Mouse (Mus musculus) liver, embryonic 13.5 days (tissue): ENCODE measurements around the gene Triap1. TPM values are rescaled to one million over a fixed set of nuclear protein-coding genes. Genes with fewer than 3 reads are reported as not detected.

Experiments
- ATAC-seq: fragments of 200-750 bp; cut with Nextera tagmentation; 2 replicates; pipeline ENCODE4 v1.8.0; 2017; ENCODE audit warnings: low read depth, mild to moderate bottlenecking, moderate number of reproducible peaks, moderate library complexity
- DNase-seq: peaks from one replicate; pipeline ENCODE4 v3.0.0; 2022
- H3K27ac ChIP-seq: fragments of 300-500 bp; sonication (generic); 2 replicates; pipeline ENCODE4 v1.5.1; 2015; ENCODE audit warnings: moderate library complexity, mild to moderate bottlenecking, inconsistent platforms
- H3K27me3 ChIP-seq: fragments of 300-500 bp; sonication (generic); 2 replicates; pipeline ENCODE4 v1.6.1; 2015; ENCODE audit warnings: mild to moderate bottlenecking, inconsistent platforms
- H3K36me3 ChIP-seq: fragments of 300-500 bp; sonication (generic); 2 replicates; pipeline ENCODE4 v1.6.1; 2015; ENCODE audit warnings: mild to moderate bottlenecking, inconsistent platforms
- H3K4me1 ChIP-seq: fragments of 300-500 bp; sonication (generic); replicated peaks from 2 replicates; pipeline ENCODE4 v1.6.1; 2015; ENCODE audit warnings: inconsistent platforms
- H3K4me2 ChIP-seq: fragments of 300-500 bp; sonication (generic); 2 replicates; pipeline ENCODE4 v1.6.1; 2015; ENCODE audit warnings: inconsistent platforms, mild to moderate bottlenecking, moderate library complexity
- H3K4me3 ChIP-seq: fragments of 300-500 bp; sonication (generic); replicated peaks from 2 replicates; pipeline ENCODE4 v1.5.1; 2015; ENCODE audit warnings: mild to moderate bottlenecking, inconsistent platforms
- H3K9ac ChIP-seq: fragments of 300-500 bp; sonication (generic); 2 replicates; pipeline ENCODE4 v1.6.1; 2015; ENCODE audit warnings: mild to moderate bottlenecking, inconsistent platforms
- H3K9me3 ChIP-seq: fragments of 300-500 bp; sonication (generic); replicated peaks from 2 replicates; pipeline ENCODE4 v1.6.1; 2016; ENCODE audit warnings: inconsistent platforms
- WGBS: fragments of 180-500 bp; shearing (Covaris S2); methylation state at CpG from one replicate; pipeline ENCODE4 v1.1.7; 2015; ENCODE audit not compliant: insufficient replicate concordance; 5-methylcytosine and 5-hydroxymethylcytosine counted together
- polyA plus RNA-seq: library from polyadenylated mRNA; unstranded; fragments of >200 nt; fragmentation: Nextera tagmentation; extraction: Ambion mirVana; gene quantifications from 2 replicates; pipeline ENCODE4 v1.2.1, GENCODE M21; 2015

Triap1 gene
- polyA plus RNA-seq, 1 experiment from 2014 or later, result 40.4 TPM

DNA sequence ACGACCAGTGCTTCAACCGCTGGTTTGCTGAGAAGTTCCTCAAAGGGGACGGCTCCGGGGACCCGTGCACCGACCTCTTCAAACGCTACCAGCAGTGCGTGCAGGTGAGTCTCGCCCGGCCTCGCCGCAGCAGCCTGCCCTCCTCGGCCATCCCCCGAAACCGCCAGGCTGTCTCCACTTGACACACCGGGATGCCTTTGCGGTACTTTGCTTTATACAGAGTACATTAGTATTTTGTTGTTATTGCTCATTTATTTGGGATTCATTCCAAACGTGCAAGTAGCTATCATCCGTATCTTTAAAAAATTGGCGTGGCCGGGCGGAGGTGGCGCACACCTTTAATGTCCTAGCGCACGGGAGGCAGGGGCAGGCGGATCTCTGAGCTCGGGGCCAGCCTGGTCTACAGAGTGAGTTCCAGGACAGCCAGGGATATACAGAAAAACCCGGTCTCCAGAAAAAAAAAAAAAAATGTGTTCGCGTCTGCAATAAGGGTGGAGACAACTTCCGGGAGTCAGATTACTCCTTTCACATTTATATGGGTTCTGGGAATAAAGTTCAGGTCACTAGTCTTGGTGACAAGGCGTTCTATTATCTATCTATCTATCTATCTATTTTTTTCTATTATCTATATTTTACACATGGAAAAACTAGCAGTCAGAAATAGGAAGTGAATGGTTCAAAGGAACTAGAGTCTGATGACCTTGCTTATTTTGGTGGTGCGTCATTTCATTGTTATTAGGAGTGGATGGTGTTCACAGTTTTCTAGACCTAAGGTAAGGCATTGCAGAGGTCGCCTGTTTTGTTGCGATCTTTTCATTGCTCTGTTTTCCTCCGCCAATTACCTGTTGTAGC, 515 bp downstream of the Triap1 start:
- Histone ChIP-seq H3K9ac (peak overlapping the region; percentile 94), H3K27me3 (no peaks in the 10 kb centered on the region), H3K4me3 (peak overlapping the region; percentile 88), H3K4me1 (peaks cover 58% of the 10 kb centered on the region), H3K4me2 (peak overlapping the region; percentile 85), H3K36me3 (peaks cover 62% of the 10 kb centered on the region), H3K9me3 (no peaks in the 10 kb centered on the region), H3K27ac (peak overlapping the region; percentile 90)
- WGBS, result 6% methylated on average over 36 of the region's 36 CpGs
- ATAC-seq (peak; percentile 60), DNase-seq (no peak)

DNA sequence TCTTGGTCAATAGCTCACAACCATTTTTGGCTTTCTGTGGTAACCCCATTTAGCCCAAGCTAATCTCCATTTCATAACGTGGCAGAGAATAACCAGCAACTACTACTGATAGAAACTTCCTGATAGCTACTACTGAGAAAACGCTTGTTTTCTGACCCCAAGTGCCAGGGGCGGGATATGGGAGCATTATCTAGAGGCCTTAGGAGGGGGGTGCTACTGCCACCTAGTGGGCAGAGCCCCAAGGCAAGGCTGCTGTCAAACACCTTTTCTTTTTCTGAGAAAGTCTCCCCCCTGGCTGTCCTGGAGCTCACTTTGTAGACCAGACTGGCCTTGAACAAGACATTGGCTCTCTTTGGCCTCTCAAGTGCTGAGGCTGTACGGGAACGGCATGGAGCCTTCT, 6.5 kb downstream of the Triap1 start:
- peak overlapping the region; percentile 82 for H3K27ac ChIP-seq
- H3K4me3 ChIP-seq, result peak overlapping the region; percentile 96
- H3K27me3 ChIP-seq, result no peaks in the 10 kb centered on the region
- H3K9me3 ChIP-seq, result no peaks in the 10 kb centered on the region
- WGBS, result 0% methylated on average over 5 of the region's 5 CpGs
- H3K9ac ChIP-seq, result peak overlapping the region; percentile 92
- H3K4me1 ChIP-seq, result peaks cover 34% of the 10 kb centered on the region
- DNase-seq (peak; percentile 84), ATAC-seq (peak; percentile 70)
- H3K4me2 ChIP-seq, result peak overlapping the region; percentile 90
- peaks cover 43% of the 10 kb centered on the region for H3K36me3 ChIP-seq

DNA sequence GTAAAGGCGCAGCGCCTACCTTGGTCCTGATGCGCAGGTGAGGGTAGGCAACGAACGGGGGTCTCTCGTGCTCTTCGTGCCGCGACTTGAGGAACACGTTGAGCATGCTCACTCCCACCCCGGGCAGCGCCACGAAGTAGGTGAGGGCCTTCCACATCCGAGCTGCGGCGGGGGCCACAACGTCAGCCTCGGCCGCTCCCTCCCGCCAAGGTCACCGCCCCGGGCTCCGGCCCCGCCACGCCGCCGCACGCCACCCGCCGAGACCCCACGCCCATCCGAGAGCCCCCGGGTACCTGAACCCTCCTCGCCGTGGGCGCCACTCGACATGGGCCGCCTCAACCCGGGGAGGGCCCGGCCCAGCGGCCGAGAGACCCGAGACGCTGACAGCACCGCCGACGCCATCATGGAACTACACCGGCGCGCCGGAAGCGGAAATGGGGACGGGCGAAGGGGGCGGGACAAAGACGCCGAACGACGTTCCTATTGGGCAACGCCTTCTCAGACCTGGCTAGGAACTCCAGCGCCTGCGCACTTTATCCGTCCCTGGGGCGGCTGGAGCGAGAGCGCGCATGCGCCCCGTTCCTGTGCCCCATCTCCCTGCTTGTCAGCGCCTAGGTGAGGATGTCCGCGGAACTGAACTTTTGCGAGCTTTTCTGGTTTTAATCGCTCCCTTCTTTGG, 7.7 kb downstream of the Triap1 start, which contains the start of gene Cox6a1:
TSS of gene Cox6a1 (minus strand) at position 436 of the 679 bp plus-strand sequence.
- Histone ChIP-seq H3K4me3 (peak within 1 kb of the TSS; percentile 96), H3K9me3 (no peaks in the 10 kb centered on the region), H3K4me1 (peaks cover 27% of the 10 kb centered on the region), H3K27ac (peak within 1 kb of the TSS; percentile 83), H3K27me3 (no peaks in the 10 kb centered on the region), H3K9ac (peak within 1 kb of the TSS; percentile 92), H3K4me2 (peak within 1 kb of the TSS; percentile 90), H3K36me3 (peaks cover 32% of the 10 kb centered on the region)
- under 1% methylated on average over 69 of the region's 74 CpGs for WGBS
- ATAC-seq, result peak; percentile 90
- peak; percentile 98 for DNase-seq

DNA sequence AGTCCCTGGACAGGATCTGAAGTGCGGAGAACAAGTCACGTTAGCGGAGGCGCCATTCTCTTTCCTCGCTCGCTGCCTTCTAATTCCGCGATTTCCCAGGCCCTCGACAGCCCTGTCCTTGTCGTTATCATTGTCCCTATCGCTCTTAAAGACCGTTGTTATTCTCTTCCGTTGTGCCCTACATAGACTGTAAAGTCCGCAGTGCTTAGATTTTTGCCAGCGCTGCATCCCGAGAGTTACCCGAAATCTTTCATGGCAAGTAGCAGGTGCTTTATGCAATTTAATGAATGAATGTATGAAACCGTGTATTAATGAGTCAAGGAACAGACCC, 8.2 kb downstream of the Triap1 start:
- H3K27me3 ChIP-seq, result no peaks in the 10 kb centered on the region
- H3K4me1 ChIP-seq, result peaks cover 25% of the 10 kb centered on the region
- DNase-seq (no peak), ATAC-seq (peak; percentile 52)
- no peaks in the 10 kb centered on the region for H3K9me3 ChIP-seq
- peak overlapping the region; percentile 96 for H3K4me3 ChIP-seq
- peak overlapping the region; percentile 79 for H3K9ac ChIP-seq
- peak overlapping the region; percentile 83 for H3K27ac ChIP-seq
- H3K36me3 ChIP-seq, result peaks cover 27% of the 10 kb centered on the region
- H3K4me2 ChIP-seq, result peak overlapping the region; percentile 87
- under 1% methylated on average over 18 of the region's 18 CpGs for WGBS

DNA sequence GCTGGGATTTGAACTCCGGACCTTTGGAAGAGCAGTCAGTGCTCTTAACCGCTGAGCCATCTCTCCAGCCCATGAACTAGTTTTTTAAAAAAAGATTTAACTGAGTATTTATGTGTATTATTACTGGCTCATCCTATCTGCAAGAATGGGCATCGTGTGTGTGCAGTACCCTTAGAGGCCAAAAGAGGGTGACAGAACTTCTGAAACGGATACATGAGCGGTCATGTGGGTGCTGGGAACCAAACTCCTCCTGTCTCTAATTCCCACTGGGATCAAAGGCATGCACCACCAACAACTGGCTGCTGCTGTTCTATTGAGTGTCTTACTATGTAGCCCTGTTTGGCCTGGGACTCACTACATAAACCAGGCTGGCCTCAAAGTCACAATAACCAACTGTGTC, 10.3 kb downstream of the Triap1 start:
- H3K4me2 ChIP-seq, result no peak overlapping the region
- peaks cover 13% of the 10 kb centered on the region; the same call in 1 of the 2 replicates for H3K27me3 ChIP-seq
- H3K4me1 ChIP-seq, result peaks cover 22% of the 10 kb centered on the region
- no peak overlapping the region for H3K9ac ChIP-seq
- no peaks in the 10 kb centered on the region for H3K9me3 ChIP-seq
- no peak for DNase-seq
- H3K27ac ChIP-seq, result no peak overlapping the region
- no peak for ATAC-seq
- H3K4me3 ChIP-seq, result no peak overlapping the region
- H3K36me3 ChIP-seq, result peaks cover 6% of the 10 kb centered on the region
- WGBS, result 61% methylated on average over 5 of the region's 5 CpGs

DNA sequence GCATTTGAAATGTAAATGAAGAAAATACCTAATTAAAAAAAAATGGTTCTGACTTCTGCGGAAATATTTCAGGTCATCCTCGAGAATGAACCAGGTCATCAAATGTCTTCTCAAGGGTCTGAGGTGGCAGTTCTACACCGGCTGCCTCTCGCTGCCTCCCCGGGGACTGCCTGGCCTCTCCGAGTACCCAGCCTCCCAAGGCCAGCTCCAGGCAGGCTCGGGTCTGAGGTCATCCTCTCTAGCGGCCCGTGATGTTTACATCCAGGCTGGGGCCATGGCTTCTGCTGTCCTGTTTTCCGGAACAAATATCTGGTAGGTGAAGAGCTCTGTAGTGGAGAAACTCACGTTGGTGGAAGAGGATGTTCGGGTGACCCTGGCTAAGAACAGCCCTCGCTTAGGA, 14.0 kb downstream of the Triap1 start:
- no peak overlapping the region for H3K4me2 ChIP-seq
- H3K9me3 ChIP-seq, result no peaks in the 10 kb centered on the region
- H3K4me3 ChIP-seq, result no peak overlapping the region
- no peaks in the 10 kb centered on the region for H3K36me3 ChIP-seq
- ATAC-seq (peak; percentile 47; the same call in 1 of the 2 replicates), DNase-seq (no peak)
- H3K27me3 ChIP-seq, result peaks cover 16% of the 10 kb centered on the region; the same call in 1 of the 2 replicates
- H3K4me1 ChIP-seq, result no peaks in the 10 kb centered on the region; the same call in 1 of the 2 replicates
- no peak overlapping the region for H3K27ac ChIP-seq
- WGBS, result 43% methylated on average over 13 of the region's 13 CpGs
- no peak overlapping the region for H3K9ac ChIP-seq

DNA sequence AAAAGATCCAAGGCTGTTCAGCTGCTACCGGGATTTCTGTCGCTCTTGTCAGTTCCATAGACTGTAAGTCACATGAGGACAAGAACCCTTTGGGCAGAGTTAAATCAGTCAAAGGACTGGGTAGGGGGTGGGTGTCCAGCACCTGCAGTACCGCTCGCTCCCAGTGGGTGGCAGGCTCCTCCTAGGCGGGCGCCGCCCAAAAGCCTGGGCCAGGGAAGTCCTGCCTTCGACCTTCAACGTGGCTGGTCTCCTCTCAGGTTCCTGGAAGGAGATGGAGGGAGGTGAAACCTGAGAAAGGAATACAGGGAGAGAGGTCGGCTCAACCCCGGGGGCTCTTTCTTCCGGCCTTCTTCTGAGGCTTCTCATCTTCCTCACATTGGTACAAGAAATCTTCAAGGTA, 17.8 kb downstream of the Triap1 start:
- Histone ChIP-seq H3K4me1 (no peaks in the 10 kb centered on the region; the same call in 1 of the 2 replicates), H3K36me3 (no peaks in the 10 kb centered on the region), H3K4me3 (no peak overlapping the region), H3K9me3 (no peaks in the 10 kb centered on the region), H3K27ac (no peak overlapping the region), H3K27me3 (peaks cover 39% of the 10 kb centered on the region), H3K4me2 (no peak overlapping the region), H3K9ac (no peak overlapping the region)
- ATAC-seq (peak; percentile 60; the same call in 1 of the 2 replicates), DNase-seq (peak; percentile 62)
- 3% methylated on average over 12 of the region's 12 CpGs for WGBS

DNA sequence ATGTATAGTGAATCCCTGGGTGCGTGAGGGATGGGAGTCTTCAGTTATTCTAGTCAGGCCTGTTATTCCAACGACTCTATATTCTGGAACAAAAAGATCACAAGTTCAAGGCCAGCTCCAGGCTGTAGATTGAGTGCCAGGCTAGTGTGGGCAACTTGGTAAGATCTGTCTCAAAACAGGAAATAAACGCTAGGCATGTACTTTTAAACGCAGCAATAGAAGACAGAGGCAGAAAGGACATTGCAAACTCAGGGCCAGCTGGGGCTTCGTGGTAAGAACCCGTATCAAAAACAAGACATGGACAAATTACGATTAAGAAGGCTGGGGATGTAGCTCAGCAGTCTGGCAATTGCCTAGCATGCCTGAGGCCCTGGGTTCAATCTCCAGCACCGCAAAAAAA, 18.4 kb downstream of the Triap1 start:
- WGBS, result 56% methylated on average over 8 of the region's 8 CpGs
- H3K4me3 ChIP-seq, result no peak overlapping the region
- no peaks in the 10 kb centered on the region for H3K36me3 ChIP-seq

DNA sequence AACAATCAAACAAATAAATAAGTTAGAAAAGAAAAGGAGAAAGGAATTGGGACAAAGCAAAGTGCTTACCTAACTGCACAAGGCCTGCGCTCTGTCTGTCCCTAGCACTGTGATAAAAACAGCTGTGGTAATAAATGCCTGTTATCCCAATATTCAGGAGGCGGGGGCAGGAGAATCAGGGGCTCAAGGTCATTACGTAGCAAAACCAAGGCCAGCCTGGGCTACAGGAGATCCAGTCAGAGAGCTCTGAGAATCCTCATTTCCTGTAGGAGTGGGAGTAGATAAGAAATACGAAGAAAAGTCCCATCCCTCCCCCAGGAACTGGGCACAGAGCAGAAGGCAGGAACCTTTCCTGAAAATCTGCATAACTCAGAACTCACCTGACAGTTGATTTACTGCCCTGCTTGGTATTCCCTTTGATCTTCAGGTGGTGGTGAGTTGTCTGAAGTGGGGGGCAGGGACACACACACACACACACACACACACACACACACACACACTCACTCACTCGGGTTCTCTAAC, 18.9 kb downstream of the Triap1 start:
- ATAC-seq (no peak), DNase-seq (no peak)
- H3K4me1 ChIP-seq, result no peaks in the 10 kb centered on the region; the same call in 1 of the 2 replicates
- no peak overlapping the region for H3K9ac ChIP-seq
- no peak overlapping the region for H3K4me2 ChIP-seq
- no peak overlapping the region for H3K4me3 ChIP-seq
- H3K27me3 ChIP-seq, result peaks cover 40% of the 10 kb centered on the region
- WGBS, result 52% methylated on average over 5 of the region's 5 CpGs
- H3K36me3 ChIP-seq, result no peaks in the 10 kb centered on the region
- no peak overlapping the region for H3K27ac ChIP-seq
- no peaks in the 10 kb centered on the region for H3K9me3 ChIP-seq

More for the DNA sequence above, 18.4 kb downstream of the Triap1 start:
- peaks cover 39% of the 10 kb centered on the region for H3K27me3 ChIP-seq
- no peaks in the 10 kb centered on the region; the same call in 1 of the 2 replicates for H3K4me1 ChIP-seq
- DNase-seq, result no peak
- H3K27ac ChIP-seq, result no peak overlapping the region
- H3K4me2 ChIP-seq, result no peak overlapping the region
- no peaks in the 10 kb centered on the region for H3K9me3 ChIP-seq
- H3K9ac ChIP-seq, result no peak overlapping the region
- ATAC-seq, result no peak

DNA sequence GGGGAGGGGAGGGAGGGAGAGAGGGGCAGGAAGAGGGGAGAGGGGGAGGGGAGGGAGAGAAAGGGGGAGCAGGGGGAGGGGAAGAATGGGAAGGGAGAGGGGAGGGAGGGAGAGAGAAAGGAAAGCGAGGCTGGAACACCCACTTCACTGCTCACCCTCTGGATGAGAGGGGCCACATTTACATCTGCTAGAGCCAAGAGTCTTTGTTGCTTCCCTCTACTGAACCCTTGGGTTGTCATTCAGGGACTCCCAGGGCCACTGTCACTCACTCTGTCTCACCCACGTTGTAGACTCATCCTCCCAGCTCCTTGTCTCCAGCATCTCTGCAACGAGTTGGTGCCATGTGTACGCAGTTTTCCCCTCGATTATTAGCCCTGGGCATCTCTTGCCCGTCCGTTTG, 21.2 kb downstream of the Triap1 start:
- Histone ChIP-seq H3K36me3 (no peaks in the 10 kb centered on the region), H3K4me2 (no peak overlapping the region), H3K4me1 (no peaks in the 10 kb centered on the region), H3K9ac (no peak overlapping the region), H3K27me3 (peaks cover 28% of the 10 kb centered on the region), H3K9me3 (no peaks in the 10 kb centered on the region), H3K27ac (no peak overlapping the region), H3K4me3 (no peak overlapping the region)
- no peak for ATAC-seq
- DNase-seq, result no peak
- 20% methylated on average over 7 of the region's 7 CpGs for WGBS
